12 mouse cellular contexts compared by ENCODE assay signal in genomic region chr11:67895641-67896040, GRCm38 (mm10). TPM values are rescaled to one million over a fixed set of nuclear protein-coding genes. Genes with fewer than 3 reads are reported as not detected.
A peak's percentile ranks its signal among the peaks of the same experiment; 100 is the strongest.
DNase-seq lines count a peak whose midpoint lies in the region.
"Had no signal": no experiment of that assay in that cellular context is flagged by ENCODE, and none has a peak within 500 bp of the region (broad histone marks: within the 10 kb centered on the region; RNA-seq: fewer than 3 reads in every experiment).

No protein-coding gene starts in this region.

- peak; percentile 62 for DNase-seq in heart, adult 11 months
- DNase-seq in heart, adult 8-10 months (ENCODE audit: low spot score) = no peak
- DNase-seq in retina, postnatal 1 day = peak; percentile 20
- DNase-seq in retina, embryonic 14.5 days (ENCODE audit: low spot score) = no peak
- peak; percentile 18 for DNase-seq in mesoderm, embryonic 11.5 days (ENCODE audit: low read depth, low spot score)
- DNase-seq in layer of hippocampus, postnatal 25 days (ENCODE audit: extremely low spot score in 1 of 2, low spot score in 1 of 2) = no peak
- no peak for DNase-seq in yolk sac, embryonic 10.5 days (ENCODE audit: low spot score)
- DNase-seq: cerebellum, postnatal 25 days; heart, postnatal 4 days; liver, embryonic 13.5 days; spleen, adult 18-20 months; thymus, adult 2 months had no signal

RNA-seq across cellular contexts. Expression of gene Usp43, which starts 26.3 kb away (rescaled TPM):
- 1 to 10 TPM; 1.0 to 2.0 (median 1.4) TPM for total RNA-seq in heart, adult 8-10 months (2022)
- total RNA-seq in layer of hippocampus, postnatal 25 days (2021) = 1 to 10 TPM in 1 of 2 experiments, under 1 TPM in 1; 0.76 to 1.1 TPM

Comparison
In these comparisons a context has a peak if more than half of its experiments do, and no peak if none do; other contexts are left out.
1. DNase-seq: peak in heart, adult 11 months (single experiment), retina, postnatal 1 day (single experiment) and mesoderm, embryonic 11.5 days (single experiment); none in heart, adult 8-10 months (single experiment), retina, embryonic 14.5 days (single experiment), layer of hippocampus, postnatal 25 days (0 of 2) and yolk sac, embryonic 10.5 days (single experiment).